In the genomic region with DNA sequence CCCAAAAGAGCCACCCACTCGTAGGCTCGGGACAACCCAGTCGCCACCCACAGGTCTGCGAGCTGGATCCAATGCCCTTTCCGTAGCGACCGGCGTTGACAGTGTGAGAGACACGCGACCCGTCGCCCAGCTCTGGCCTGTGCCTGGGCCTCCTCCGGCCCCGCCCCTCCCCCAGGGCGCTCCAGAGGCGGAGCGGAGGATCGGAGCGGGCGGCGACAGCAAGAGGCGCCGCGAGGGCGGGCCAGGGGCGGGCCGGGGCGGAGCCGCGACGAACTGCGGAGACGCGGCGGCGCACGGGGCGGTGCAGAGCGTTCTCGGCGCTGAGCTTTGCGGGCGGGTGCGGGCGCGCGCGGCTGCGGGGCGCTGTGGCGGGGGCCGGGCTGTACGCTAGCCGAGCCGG, we compare ENCODE assay signal across 8 mouse cellular contexts. TPM values are rescaled to one million over a fixed set of nuclear protein-coding genes. Genes with fewer than 3 reads are reported as not detected.
A peak's percentile ranks its signal among the peaks of the same experiment; 100 is the strongest.
DNase-seq lines count a peak whose midpoint lies in the region; ATAC-seq and TF ChIP-seq lines count a peak whose summit lies in the region.

A gene (plus strand): TSS at position 325 of the 400 bp plus-strand sequence.

- H3K9ac ChIP-seq in heart, embryonic 15.5 days, result peak within 1 kb of the TSS; percentile 87
- peak within 1 kb of the TSS; percentile 99 for H3K9ac ChIP-seq in liver, embryonic 14.5 days (replicated peaks)
- H3K9ac ChIP-seq in neural tube, embryonic 11.5 days (ENCODE audit: low read length), result peak within 1 kb of the TSS; percentile 78
- H3K9ac ChIP-seq in stomach, postnatal 0 days (ENCODE audit: low read length), result peak within 1 kb of the TSS; percentile 85

- H3K4me2 ChIP-seq in heart, embryonic 15.5 days, result peak within 1 kb of the TSS; percentile 97
- peak within 1 kb of the TSS; percentile 98 for H3K4me2 ChIP-seq in liver, embryonic 14.5 days (ENCODE audit: low read depth)
- H3K4me2 ChIP-seq in neural tube, embryonic 11.5 days (ENCODE audit: low read depth), result peak within 1 kb of the TSS; percentile 98
- peak within 1 kb of the TSS; percentile 93 for H3K4me2 ChIP-seq in stomach, postnatal 0 days (replicated peaks; ENCODE audit: low read depth)

- TF ChIP-seq CTCF in liver, embryonic 14.5 days (IDR thresholded peaks at IDR 0.05; ENCODE audit: low read depth), result no peak
- no peak for TF ChIP-seq CTCF in stomach, postnatal 0 days (IDR thresholded peaks at IDR 0.05; ENCODE audit: low read depth)

- H3K27ac ChIP-seq in forebrain, embryonic 10.5 days, result peak within 1 kb of the TSS; percentile 88
- H3K27ac ChIP-seq in heart, embryonic 15.5 days, result peak within 1 kb of the TSS; percentile 70
- H3K27ac ChIP-seq in liver, embryonic 14.5 days, result peak within 1 kb of the TSS; percentile 78
- H3K27ac ChIP-seq in neural tube, embryonic 11.5 days (ENCODE audit: low read depth, low read length), result peak within 1 kb of the TSS; percentile 64; the same call in 1 of the 2 replicates
- H3K27ac ChIP-seq in stomach, postnatal 0 days (replicated peaks), result peak within 1 kb of the TSS; percentile 86

- no peak for TF ChIP-seq EP300 in liver, embryonic 14.5 days (IDR thresholded peaks at IDR 0.05; ENCODE audit: low read depth)
- no peak for TF ChIP-seq EP300 in stomach, postnatal 0 days (optimal IDR thresholded peaks at IDR 0.05)

- WGBS in forebrain, embryonic 10.5 days, result under 1% methylated on average over 55 of the region's 55 CpGs
- 0% methylated on average over 51 of the region's 55 CpGs for WGBS in heart, embryonic 15.5 days
- under 1% methylated on average over 55 of the region's 55 CpGs for WGBS in liver, embryonic 14.5 days (ENCODE audit: insufficient replicate concordance)
- under 1% methylated on average over 42 of the region's 55 CpGs for WGBS in neural tube, embryonic 11.5 days
- WGBS in stomach, postnatal 0 days, result under 1% methylated on average over 35 of the region's 55 CpGs

- ATAC-seq in heart, embryonic 15.5 days (replicated peaks; ENCODE audit: insufficient number of reproducible peaks, insufficient read depth, low FRiP score, low read depth), result peak; percentile 88
- peak; percentile 90 for ATAC-seq in liver, embryonic 14.5 days (ENCODE audit: insufficient read depth)
- peak; percentile 83 for ATAC-seq in neural tube, embryonic 11.5 days (ENCODE audit: insufficient read depth, low FRiP score, low TSS enrichment)
- ATAC-seq in stomach, postnatal 0 days (ENCODE audit: low FRiP score, low TSS enrichment), result peak; percentile 92

- peak; percentile 96 for DNase-seq in CD4-positive, CD25-positive, alpha-beta regulatory T cell, adult 2 months (ENCODE audit: low read depth, low spot score)
- DNase-seq in c-Kit-negative CD71-positive TER-119-positive erythroid progenitor cells, embryonic 14.5 days (ENCODE audit: low read depth, low spot score), result peak; percentile 93
- peak; percentile 86 for DNase-seq in forebrain, embryonic 10.5 days (ENCODE audit: extremely low spot score, low spot score)
- peak; percentile 95 to 98 for DNase-seq in kidney, postnatal 25 days
- peak; percentile 87 to 90 (median 89) for DNase-seq in liver, embryonic 14.5 days (ENCODE audit: low read depth in 3 of 3, low spot score in 3 of 3)
- DNase-seq in neural tube, embryonic 11.5 days (ENCODE audit: low spot score), result peak; percentile 97
- peak; percentile 95 for DNase-seq in stomach, postnatal 0 days (ENCODE audit: low spot score)

- H3K36me3 ChIP-seq in forebrain, embryonic 10.5 days (replicated peaks), result peaks cover 20% of the 10 kb centered on the region
- no peaks in the 10 kb centered on the region for H3K36me3 ChIP-seq in heart, embryonic 15.5 days
- H3K36me3 ChIP-seq in liver, embryonic 14.5 days (replicated peaks; ENCODE audit: control insufficient read depth, insufficient read depth, low read depth), result peaks cover 29% of the 10 kb centered on the region
- H3K36me3 ChIP-seq in neural tube, embryonic 11.5 days (ENCODE audit: control insufficient read depth, insufficient read depth, low read length), result no peaks in the 10 kb centered on the region
- H3K36me3 ChIP-seq in stomach, postnatal 0 days (ENCODE audit: control insufficient read depth, insufficient read depth, low read length), result no peaks in the 10 kb centered on the region

- H3K4me1 ChIP-seq in forebrain, embryonic 10.5 days, result peaks cover 85% of the 10 kb centered on the region
- peaks cover 69% of the 10 kb centered on the region for H3K4me1 ChIP-seq in heart, embryonic 15.5 days (replicated peaks)
- H3K4me1 ChIP-seq in liver, embryonic 14.5 days (replicated peaks; ENCODE audit: control insufficient read depth in 2 of 2, insufficient read depth in 2 of 2, low read length in 1 of 2), result peaks cover 43 to 64% of the 10 kb centered on the region in 2 experiments
- peaks cover 45% of the 10 kb centered on the region for H3K4me1 ChIP-seq in neural tube, embryonic 11.5 days (ENCODE audit: control insufficient read depth, insufficient read depth, low read length)
- H3K4me1 ChIP-seq in stomach, postnatal 0 days (replicated peaks; ENCODE audit: control insufficient read depth, insufficient read depth), result peaks cover 24% of the 10 kb centered on the region

- peak within 1 kb of the TSS; percentile 77 for H3K4me3 ChIP-seq in forebrain, embryonic 10.5 days
- peak within 1 kb of the TSS; percentile 94 for H3K4me3 ChIP-seq in heart, embryonic 15.5 days
- H3K4me3 ChIP-seq in liver, embryonic 14.5 days (ENCODE audit: insufficient read depth in 1 of 2, low read depth in 2 of 2, low read length in 2 of 2), result peak within 1 kb of the TSS; percentile 87 to 92
- peak within 1 kb of the TSS; percentile 76 for H3K4me3 ChIP-seq in neural tube, embryonic 11.5 days (ENCODE audit: low read depth, low read length)
- H3K4me3 ChIP-seq in stomach, postnatal 0 days (ENCODE audit: low read depth, low read length), result peak within 1 kb of the TSS; percentile 82

- peaks cover 45% of the 10 kb centered on the region for H3K27me3 ChIP-seq in forebrain, embryonic 10.5 days (ENCODE audit: poor library complexity, severe bottlenecking)
- H3K27me3 ChIP-seq in heart, embryonic 15.5 days, result no peaks in the 10 kb centered on the region
- H3K27me3 ChIP-seq in liver, embryonic 14.5 days (ENCODE audit: control insufficient read depth, insufficient read depth, low read length), result no peaks in the 10 kb centered on the region
- peaks cover 3% of the 10 kb centered on the region; the same call in 1 of the 2 replicates for H3K27me3 ChIP-seq in neural tube, embryonic 11.5 days (ENCODE audit: control insufficient read depth, insufficient read depth, low read length)
- no peaks in the 10 kb centered on the region for H3K27me3 ChIP-seq in stomach, postnatal 0 days (ENCODE audit: control insufficient read depth, insufficient read depth, low read length)

- no peaks in the 10 kb centered on the region for H3K9me3 ChIP-seq in forebrain, embryonic 10.5 days
- H3K9me3 ChIP-seq in heart, embryonic 15.5 days (replicated peaks), result no peaks in the 10 kb centered on the region
- H3K9me3 ChIP-seq in liver, embryonic 14.5 days (ENCODE audit: control insufficient read depth, low read length), result no peaks in the 10 kb centered on the region
- H3K9me3 ChIP-seq in neural tube, embryonic 11.5 days (ENCODE audit: control insufficient read depth, low read length), result no peaks in the 10 kb centered on the region
- H3K9me3 ChIP-seq in stomach, postnatal 0 days (ENCODE audit: control insufficient read depth, low read length), result no peaks in the 10 kb centered on the region

RNA-seq across cellular contexts. Expression of the gene that starts here (rescaled TPM):
- polyA plus RNA-seq in forebrain, embryonic 10.5 days (2016; fragmentation: Nextera tagmentation; extraction: Ambion mirVana), result 4.2 TPM in 2 replicates
- 8.0 and 12.5 TPM in 2 replicates for polyA plus RNA-seq in heart, embryonic 15.5 days (2015; fragmentation: Nextera tagmentation; extraction: Ambion mirVana)
- polyA plus RNA-seq in liver, embryonic 14.5 days (2012; rRNA removed), result 29.3 and 31.0 TPM in 2 replicates
- polyA plus RNA-seq in liver, embryonic 14.5 days (2014; fragmentation: Nextera tagmentation; extraction: Ambion mirVana), result 6.8 and 12.0 TPM in 2 replicates
- polyA plus RNA-seq in neural tube, embryonic 11.5 days (2014; fragmentation: Nextera tagmentation; extraction: Ambion mirVana), result 25.2 and 27.7 TPM in 2 replicates
- polyA plus RNA-seq in stomach, postnatal 0 days (2015; fragmentation: Nextera tagmentation; extraction: Ambion mirVana), result 5.7 and 6.8 TPM in 2 replicates

Comparison
In these comparisons a context has a peak if more than half of its experiments do, and no peak if none do; other contexts are left out.
1. Peak in every context shown above with its lines: DNase-seq, ATAC-seq, H3K4me3 ChIP-seq and H3K27ac ChIP-seq.